Comparison of ENCODE assay signal across 13 mouse cellular contexts in the genomic region with DNA sequence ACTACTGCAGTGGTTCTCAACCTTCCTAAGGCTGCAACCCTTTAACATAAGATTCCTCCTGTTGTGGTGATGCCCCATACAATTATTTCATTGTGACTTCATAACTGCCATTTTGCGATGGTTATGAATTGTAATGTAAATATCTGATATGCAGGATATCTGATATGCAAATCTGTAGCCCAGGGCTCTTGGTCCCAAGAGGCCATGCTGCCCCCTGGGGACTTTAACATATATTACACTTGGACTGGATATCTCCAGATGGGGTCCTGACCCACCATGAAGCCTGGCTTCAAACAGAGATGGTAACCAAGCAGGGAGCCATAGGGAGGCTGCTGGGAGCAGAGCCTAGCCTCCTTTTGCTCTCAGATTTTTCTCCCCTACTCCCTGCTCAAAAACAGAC. TPM values are rescaled to one million over a fixed set of nuclear protein-coding genes. Genes with fewer than 3 reads are reported as not detected.
A peak's percentile ranks its signal among the peaks of the same experiment; 100 is the strongest.
DNase-seq lines count a peak whose midpoint lies in the region; ATAC-seq lines count a peak whose summit lies in the region.
"Had no signal": no experiment of that assay in that cellular context is flagged by ENCODE, and none has a peak within 500 bp of the region (broad histone marks: within the 10 kb centered on the region; RNA-seq: fewer than 3 reads in every experiment).

No protein-coding gene starts in this region.

- H3K27me3 ChIP-seq in hindbrain, embryonic 10.5 days (ENCODE audit: insufficient read depth, poor library complexity, severe bottlenecking), result peaks cover 60% of the 10 kb centered on the region
- H3K27me3 ChIP-seq in hindbrain, embryonic 14.5 days (ENCODE audit: control insufficient read depth, insufficient read depth, low read length), result no peaks in the 10 kb centered on the region

- no peak for ATAC-seq in CD4-positive, CD25-positive, alpha-beta regulatory T cell, adult 4 months
- no peak for ATAC-seq in hindbrain, embryonic 14.5 days (ENCODE audit: low FRiP score)

- H3K9ac ChIP-seq in hindbrain, embryonic 14.5 days, result no peak overlapping the region

- H3K4me1 ChIP-seq in hindbrain, embryonic 10.5 days (replicated peaks), result peaks cover 80% of the 10 kb centered on the region
- H3K4me1 ChIP-seq in hindbrain, embryonic 14.5 days (replicated peaks; ENCODE audit: control insufficient read depth, insufficient read depth, low read length), result peaks cover 37% of the 10 kb centered on the region

- no peak overlapping the region for H3K4me2 ChIP-seq in hindbrain, embryonic 14.5 days (replicated peaks)

- no peak overlapping the region for H3K4me3 ChIP-seq in hindbrain, embryonic 10.5 days
- H3K4me3 ChIP-seq in hindbrain, embryonic 14.5 days (replicated peaks; ENCODE audit: low read length), result no peak overlapping the region

- H3K9me3 ChIP-seq in hindbrain, embryonic 10.5 days, result no peaks in the 10 kb centered on the region
- H3K9me3 ChIP-seq in hindbrain, embryonic 14.5 days (ENCODE audit: control insufficient read depth, low read length), result no peaks in the 10 kb centered on the region

- DNase-seq in CD4-positive, CD25-positive, alpha-beta regulatory T cell, adult 2 months (ENCODE audit: low read depth, low spot score), result peak; percentile 48
- no peak for DNase-seq in hindbrain, embryonic 10.5 days (ENCODE audit: low spot score)
- no peak for DNase-seq in hindbrain, embryonic 14.5 days (ENCODE audit: low spot score)
- peak; percentile 9 for DNase-seq in thymus, postnatal 14 days
- DNase-seq in thymus, postnatal 4 days, result no peak
- no peak for DNase-seq in right cerebral cortex, postnatal 10 days (ENCODE audit: low spot score in 2 of 2)
- no peak for DNase-seq in layer of hippocampus, postnatal 25 days (ENCODE audit: extremely low spot score in 1 of 2, low spot score in 1 of 2)
- DNase-seq: adrenal gland, postnatal 14 days; cerebellum, adult 18-20 months; kidney, adult 8-10 months; thymus, postnatal 36 days had no signal

- WGBS in hindbrain, embryonic 10.5 days, result 85% methylated on average over 1 of the region's 1 CpGs
- WGBS in hindbrain, embryonic 14.5 days, result 76% methylated on average over 1 of the region's 1 CpGs

- H3K36me3 ChIP-seq in hindbrain, embryonic 10.5 days, result no peaks in the 10 kb centered on the region
- H3K36me3 ChIP-seq in hindbrain, embryonic 14.5 days (replicated peaks; ENCODE audit: control insufficient read depth, insufficient read depth), result no peaks in the 10 kb centered on the region

- H3K27ac ChIP-seq in hindbrain, embryonic 10.5 days, result peak overlapping the region; percentile 79
- H3K27ac ChIP-seq in hindbrain, embryonic 14.5 days, result no peak overlapping the region

RNA-seq across cellular contexts. Expression of a gene that starts 56.7 kb away (rescaled TPM):
- polyA plus RNA-seq in CD4-positive, CD25-positive, alpha-beta regulatory T cell, adult 4 months (2017; shearing (Covaris generic)), result not detected
- polyA plus RNA-seq in hindbrain, embryonic 10.5 days (2016; fragmentation: Nextera tagmentation; extraction: Ambion mirVana), result not detected in 2 replicates
- not detected in 2 replicates for polyA plus RNA-seq in hindbrain, embryonic 14.5 days (2014; fragmentation: Nextera tagmentation; extraction: Ambion mirVana)
- 1 to 10 TPM in 1 of 2 experiments, under 1 TPM in 1; 0.32 to 1.0 TPM for total RNA-seq in layer of hippocampus, postnatal 25 days (2021)
- total RNA-seq: adrenal gland, postnatal 14 days; left cerebral cortex, postnatal 36 days had no signal

Comparison
In these comparisons a context has a peak if more than half of its experiments do, and no peak if none do; other contexts are left out.
1. DNase-seq: peak in CD4-positive, CD25-positive, alpha-beta regulatory T cell, adult 2 months (single experiment) and thymus, postnatal 14 days (single experiment); none in hindbrain, embryonic 10.5 days (single experiment), hindbrain, embryonic 14.5 days (single experiment), thymus, postnatal 4 days (single experiment), right cerebral cortex, postnatal 10 days (0 of 2) and layer of hippocampus, postnatal 25 days (0 of 2).